21 mouse cellular contexts compared by ENCODE assay signal in the genomic region with DNA sequence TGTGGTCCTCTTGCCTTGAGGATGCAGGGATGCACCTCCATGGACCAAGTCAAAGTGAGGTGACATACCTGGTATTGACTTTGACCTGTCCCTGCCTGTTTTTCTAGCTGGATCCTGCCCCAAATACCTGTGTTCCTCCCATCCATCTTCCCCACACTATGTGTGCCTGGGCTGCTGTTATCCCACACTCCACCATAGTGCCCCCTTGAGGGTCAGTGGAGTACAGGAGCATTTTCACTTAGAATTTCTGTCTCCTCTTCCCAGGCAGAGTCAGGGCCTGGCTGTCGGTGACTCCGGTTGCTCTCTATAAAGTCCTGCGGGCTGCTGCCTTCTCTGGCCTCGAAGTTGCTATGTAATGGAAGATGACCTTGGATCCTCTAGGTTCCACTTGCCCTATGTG. TPM values are rescaled to one million over a fixed set of nuclear protein-coding genes. Genes with fewer than 3 reads are reported as not detected.
DNase-seq lines count a peak whose midpoint lies in the region; ATAC-seq and TF ChIP-seq lines count a peak whose summit lies in the region.
"Had no signal": no experiment of that assay in that cellular context is flagged by ENCODE, and none has a peak within 500 bp of the region (broad histone marks: within the 10 kb centered on the region; RNA-seq: fewer than 3 reads in every experiment).

No protein-coding gene starts in this region.

- no peak overlapping the region for H3K9ac ChIP-seq in intestine, postnatal 0 days (ENCODE audit: low read depth, low read length)
- no peak overlapping the region for H3K9ac ChIP-seq in intestine, embryonic 16.5 days (ENCODE audit: low read depth, low read length)
- no peak overlapping the region for H3K9ac ChIP-seq in liver, adult 2 months (ENCODE audit: low read depth, low read length)
- H3K9ac ChIP-seq in liver, postnatal 0 days (replicated peaks) = no peak overlapping the region
- H3K9ac ChIP-seq: heart, embryonic 15.5 days; liver, embryonic 15.5 days; midbrain, embryonic 12.5 days; neural tube, embryonic 15.5 days had no signal

- H3K4me1 ChIP-seq in intestine, postnatal 0 days (replicated peaks; ENCODE audit: control insufficient read depth, insufficient read depth, low read length) = no peaks in the 10 kb centered on the region
- no peaks in the 10 kb centered on the region for H3K4me1 ChIP-seq in intestine, embryonic 16.5 days (ENCODE audit: control insufficient read depth, insufficient read depth, low read length)
- no peaks in the 10 kb centered on the region for H3K4me1 ChIP-seq in liver, adult 2 months (ENCODE audit: control insufficient read depth, insufficient read depth, low read length)
- no peaks in the 10 kb centered on the region for H3K4me1 ChIP-seq in liver, postnatal 0 days (ENCODE audit: insufficient read depth)
- peaks cover 16% of the 10 kb centered on the region for H3K4me1 ChIP-seq in E14TG2a.4 (replicated peaks; ENCODE audit: low read depth, low read length)
- H3K4me1 ChIP-seq: liver, embryonic 15.5 days; midbrain, embryonic 12.5 days; neural tube, embryonic 15.5 days had no signal

- no peaks in the 10 kb centered on the region for H3K27me3 ChIP-seq in intestine, postnatal 0 days (replicated peaks; ENCODE audit: control insufficient read depth, insufficient read depth, low read length)
- H3K27me3 ChIP-seq in intestine, embryonic 16.5 days (replicated peaks; ENCODE audit: control insufficient read depth, insufficient read depth, low read length) = no peaks in the 10 kb centered on the region
- no peaks in the 10 kb centered on the region for H3K27me3 ChIP-seq in liver, adult 2 months (ENCODE audit: control insufficient read depth, insufficient read depth, low read length)
- no peaks in the 10 kb centered on the region for H3K27me3 ChIP-seq in liver, postnatal 0 days (ENCODE audit: insufficient read depth, low read length)
- H3K27me3 ChIP-seq in E14TG2a.4 (ENCODE audit: insufficient read depth, low read length) = peaks cover 11% of the 10 kb centered on the region; the same call in 1 of the 2 replicates
- H3K27me3 ChIP-seq: liver, embryonic 15.5 days; midbrain, embryonic 12.5 days; neural tube, embryonic 15.5 days had no signal

- no peak overlapping the region for H3K4me3 ChIP-seq in intestine, postnatal 0 days (ENCODE audit: low read depth, low read length)
- H3K4me3 ChIP-seq in intestine, embryonic 16.5 days (ENCODE audit: low read length) = no peak overlapping the region
- H3K4me3 ChIP-seq in liver, adult 2 months (ENCODE audit: insufficient read depth, low read depth, low read length) = no peak overlapping the region
- H3K4me3 ChIP-seq in liver, postnatal 0 days (ENCODE audit: low read depth, low read length) = no peak overlapping the region
- no peak overlapping the region for H3K4me3 ChIP-seq in E14TG2a.4 (replicated peaks; ENCODE audit: low read length)
- H3K4me3 ChIP-seq: heart, embryonic 15.5 days; liver, embryonic 15.5 days; midbrain, embryonic 12.5 days; myocyte; neural tube, embryonic 15.5 days had no signal

- ATAC-seq in intestine, postnatal 0 days = no peak
- ATAC-seq in intestine, embryonic 16.5 days = no peak
- no peak for ATAC-seq in liver, postnatal 0 days
- ATAC-seq: activated CD4-positive, CD25-positive, alpha-beta regulatory T cell, adult 4 months had no signal

- 55% methylated on average over 4 of the region's 4 CpGs for WGBS in intestine, postnatal 0 days
- WGBS in intestine, embryonic 16.5 days = 47% methylated on average over 4 of the region's 4 CpGs
- WGBS in liver, adult 2 months = 37% methylated on average over 4 of the region's 4 CpGs
- WGBS in liver, postnatal 0 days (ENCODE audit: insufficient replicate concordance) = 52% methylated on average over 4 of the region's 4 CpGs

- no peak for TF ChIP-seq POLR2A in liver, adult 2 months (IDR thresholded peaks at IDR 0.05; ENCODE audit: extremely low read depth, insufficient read depth, low read length)

- peak; percentile 58 for TF ChIP-seq CTCF in intestine, postnatal 0 days (IDR thresholded peaks at IDR 0.05; ENCODE audit: low read depth)
- TF ChIP-seq CTCF in liver, adult 2 months (IDR thresholded peaks at IDR 0.05; ENCODE audit: low read depth, low read length) = 0 out of 2 replicates have a peak, but pooled peaks have one; percentile 6
- no peak for TF ChIP-seq CTCF in liver, postnatal 0 days (IDR thresholded peaks at IDR 0.05; ENCODE audit: low read depth)
- TF ChIP-seq CTCF in E14TG2a.4 (conservative IDR thresholded peaks at IDR 0.05; ENCODE audit: low read length) = peak; percentile 44

- no peaks in the 10 kb centered on the region for H3K79me2 ChIP-seq in liver, adult 2 months (ENCODE audit: control insufficient read depth, insufficient read depth, low read length)

- H3K27ac ChIP-seq in intestine, postnatal 0 days (ENCODE audit: low read depth, low read length) = no peak overlapping the region
- H3K27ac ChIP-seq in intestine, embryonic 16.5 days (ENCODE audit: low read length) = no peak overlapping the region
- no peak overlapping the region; the same call in 1 of the 2 replicates for H3K27ac ChIP-seq in liver, adult 2 months (replicated peaks; ENCODE audit: insufficient read depth, low read depth, low read length)
- no peak overlapping the region for H3K27ac ChIP-seq in liver, postnatal 0 days (ENCODE audit: low read depth)
- H3K27ac ChIP-seq: heart, embryonic 15.5 days; liver, embryonic 15.5 days; midbrain, embryonic 12.5 days; neural tube, embryonic 15.5 days had no signal

- H3K4me2 ChIP-seq in intestine, postnatal 0 days (replicated peaks; ENCODE audit: low read depth) = no peak overlapping the region
- no peak overlapping the region for H3K4me2 ChIP-seq in intestine, embryonic 16.5 days (ENCODE audit: low read depth, low read length)
- no peak overlapping the region for H3K4me2 ChIP-seq in liver, postnatal 0 days (ENCODE audit: low read depth, low read length)
- H3K4me2 ChIP-seq: heart, embryonic 15.5 days; liver, embryonic 15.5 days; midbrain, embryonic 12.5 days; neural tube, embryonic 15.5 days had no signal

- no peak for TF ChIP-seq EP300 in liver, postnatal 0 days (IDR thresholded peaks at IDR 0.05; ENCODE audit: low read depth)

- H3K36me3 ChIP-seq in intestine, postnatal 0 days (ENCODE audit: control insufficient read depth, insufficient read depth) = no peaks in the 10 kb centered on the region
- H3K36me3 ChIP-seq in intestine, embryonic 16.5 days (ENCODE audit: control insufficient read depth, insufficient read depth, low read length) = no peaks in the 10 kb centered on the region
- H3K36me3 ChIP-seq in liver, adult 2 months (ENCODE audit: control insufficient read depth, insufficient read depth, low read length) = no peaks in the 10 kb centered on the region
- H3K36me3 ChIP-seq in liver, postnatal 0 days (replicated peaks; ENCODE audit: insufficient read depth, low read length) = no peaks in the 10 kb centered on the region
- H3K36me3 ChIP-seq in E14TG2a.4 (ENCODE audit: insufficient read depth, low read length) = no peaks in the 10 kb centered on the region
- H3K36me3 ChIP-seq: heart, embryonic 15.5 days; liver, embryonic 15.5 days; midbrain, embryonic 12.5 days; neural tube, embryonic 15.5 days had no signal

- no peaks in the 10 kb centered on the region for H3K9me3 ChIP-seq in intestine, postnatal 0 days (ENCODE audit: control insufficient read depth)
- H3K9me3 ChIP-seq in intestine, embryonic 16.5 days (ENCODE audit: control insufficient read depth, low read length) = no peaks in the 10 kb centered on the region
- H3K9me3 ChIP-seq in liver, postnatal 0 days (ENCODE audit: low read length) = no peaks in the 10 kb centered on the region
- H3K9me3 ChIP-seq in E14TG2a.4 (ENCODE audit: low read length) = no peaks in the 10 kb centered on the region
- H3K9me3 ChIP-seq: heart, embryonic 15.5 days; liver, embryonic 15.5 days; midbrain, embryonic 12.5 days; neural tube, embryonic 15.5 days had no signal

- no peak for DNase-seq in liver, adult 2 months (ENCODE audit: extremely low read depth, low read depth, low spot score)
- no peak for DNase-seq in liver, postnatal 0 days
- peak; percentile 58 for DNase-seq in ES-CJ7 (ENCODE audit: low read depth, low spot score)
- no peak for DNase-seq in urinary bladder, postnatal 4 days (ENCODE audit: low spot score in 2 of 2)
- DNase-seq in adrenal gland, postnatal 36 days = no peak
- DNase-seq: adrenal gland, postnatal 25 days; cerebellum, adult 9-11 months; embryo, embryonic 11 days; left cerebral cortex, postnatal 4 days had no signal

RNA-seq across cellular contexts. Expression of a gene that starts 10.2 kb away (rescaled TPM):
- 1.5 and 2.3 TPM in 2 replicates for polyA plus RNA-seq in intestine, postnatal 0 days (2015; fragmentation: Nextera tagmentation; extraction: Ambion mirVana)
- polyA plus RNA-seq in intestine, embryonic 16.5 days (2015; fragmentation: Nextera tagmentation; extraction: Ambion mirVana) = 0.44 and 0.75 TPM in 2 replicates
- total RNA-seq in liver, adult 2 months (2014; rRNA removed) = not detected in 2 replicates
- not detected in 2 replicates for polyA plus RNA-seq in liver, adult 2 months (2012; rRNA removed)
- 0.05 and 0.06 TPM in 2 replicates for polyA plus RNA-seq in liver, postnatal 0 days (2015; fragmentation: Nextera tagmentation; extraction: Ambion mirVana)
- total RNA-seq in adrenal gland, postnatal 36 days (2021) = 1 to 10 TPM; 2.1 to 2.5 TPM
- total RNA-seq: hematopoietic stem cell, adult 5-6 weeks; left cerebral cortex, postnatal 4 days had no signal
- polyA plus RNA-seq: forebrain, embryonic 11.5 days; heart, embryonic 15.5 days; liver, embryonic 15.5 days had no signal

RNA-seq across cellular contexts. Expression of a gene that starts 28.3 kb away (rescaled TPM):
- polyA plus RNA-seq in intestine, postnatal 0 days (2015; fragmentation: Nextera tagmentation; extraction: Ambion mirVana) = 0.46 and 0.64 TPM in 2 replicates
- 2.3 and 2.7 TPM in 2 replicates for polyA plus RNA-seq in intestine, embryonic 16.5 days (2015; fragmentation: Nextera tagmentation; extraction: Ambion mirVana)
- total RNA-seq in liver, adult 2 months (2014; rRNA removed) = 0.13 TPM in 1 of 2 replicates, not detected in the other
- not detected in 2 replicates for polyA plus RNA-seq in liver, adult 2 months (2012; rRNA removed)
- polyA plus RNA-seq in liver, postnatal 0 days (2015; fragmentation: Nextera tagmentation; extraction: Ambion mirVana) = not detected in 2 replicates
- 10 to 100 TPM; 19.8 to 31.3 TPM for total RNA-seq in adrenal gland, postnatal 36 days (2021)
- total RNA-seq: hematopoietic stem cell, adult 5-6 weeks; left cerebral cortex, postnatal 4 days had no signal
- polyA plus RNA-seq: activated CD4-positive, CD25-positive, alpha-beta regulatory T cell, adult 4 months; gonadal fat pad, adult 2 months; liver, embryonic 15.5 days; myocyte; neural tube, embryonic 15.5 days had no signal

RNA-seq across cellular contexts. Expression of a gene that starts 48.8 kb away (rescaled TPM):
- polyA plus RNA-seq in intestine, postnatal 0 days (2015; fragmentation: Nextera tagmentation; extraction: Ambion mirVana) = 0.51 and 0.83 TPM in 2 replicates
- polyA plus RNA-seq in intestine, embryonic 16.5 days (2015; fragmentation: Nextera tagmentation; extraction: Ambion mirVana) = 1.3 and 1.5 TPM in 2 replicates
- under 0.01 and 0.07 TPM in 2 replicates for total RNA-seq in liver, adult 2 months (2014; rRNA removed)
- 0.05 and 0.06 TPM in 2 replicates for polyA plus RNA-seq in liver, adult 2 months (2012; rRNA removed)
- 0.05 and 0.08 TPM in 2 replicates for polyA plus RNA-seq in liver, postnatal 0 days (2015; fragmentation: Nextera tagmentation; extraction: Ambion mirVana)
- total RNA-seq in adrenal gland, postnatal 36 days (2021) = under 1 TPM; 0.76 to 0.79 TPM
- total RNA-seq: hematopoietic stem cell, adult 5-6 weeks had no signal
- polyA plus RNA-seq: activated CD4-positive, CD25-positive, alpha-beta regulatory T cell, adult 4 months; myocyte had no signal
